Mouse (Mus musculus) myocyte (in vitro differentiated cells): ENCODE data around the gene Grik4. TPM values are rescaled to one million over a fixed set of nuclear protein-coding genes. Genes with fewer than 3 reads are reported as not detected.

Experiments used
- H3K27me3 ChIP-seq: one replicate; pipeline ENCODE4 v1.6.1; 2011; ENCODE audit not compliant: control insufficient read depth, insufficient read depth, insufficient read length
- H3K36me3 ChIP-seq: one replicate; pipeline ENCODE4 v1.6.1; 2011; ENCODE audit not compliant: control insufficient read depth, insufficient read depth
- H3K4me2 ChIP-seq: one replicate; pipeline ENCODE4 v1.6.1; 2011; ENCODE audit warnings: low read depth, control low read depth
- H3K4me3 ChIP-seq: one replicate; pipeline ENCODE4 v1.5.1; 2011; ENCODE audit warnings: mild to moderate bottlenecking, control low read depth, moderate library complexity
- H3K79me2 ChIP-seq: one replicate; pipeline ENCODE4 v1.6.1; 2011; ENCODE audit not compliant: control insufficient read depth, insufficient read depth
- H3ac ChIP-seq: one replicate; pipeline ENCODE4 v1.6.1; 2011; ENCODE audit not compliant: control insufficient read depth, insufficient read length
- CEBPB ChIP-seq: IDR thresholded peaks from 2 replicates; pipeline ENCODE4 v1.6.1; 2011; ENCODE audit warnings: mild to moderate bottlenecking, moderate library complexity; ENCODE audit not compliant: poor library complexity, insufficient read depth, severe bottlenecking
- E2F4 ChIP-seq: IDR thresholded peaks from one replicate; pipeline ENCODE4 v1.6.1; 2011; ENCODE audit warnings: mild to moderate bottlenecking, control low read depth, moderate library complexity; ENCODE audit not compliant: insufficient read depth
- MAX ChIP-seq: IDR thresholded peaks from one replicate; pipeline ENCODE4 v1.6.1; 2011; ENCODE audit warnings: low read depth, mild to moderate bottlenecking, control low read depth
- MYOD1 ChIP-seq, 3 experiments: IDR thresholded peaks; one replicate each; pipeline ENCODE4 v1.6.1; 2011; ENCODE audit warnings: control low read depth in 2 of 3, low read depth in 2 of 3, mild to moderate bottlenecking in 2 of 3, moderate library complexity in 1 of 3; ENCODE audit not compliant: insufficient read length in 2 of 3, control insufficient read depth in 1 of 3
- MYOG ChIP-seq, 3 experiments: IDR thresholded peaks; one replicate each; pipeline ENCODE4 v1.6.1; 2011; ENCODE audit warnings: control low read depth in 2 of 3, low read depth in 2 of 3, mild to moderate bottlenecking in 2 of 3; ENCODE audit not compliant: insufficient read length in 2 of 3, control insufficient read depth in 1 of 3, insufficient read depth in 1 of 3
- POLR2A ChIP-seq: IDR thresholded peaks from one replicate; pipeline ENCODE4 v1.6.1; 2011; ENCODE audit warnings: low read depth, mild to moderate bottlenecking, control low read depth, moderate library complexity; ENCODE audit not compliant: insufficient read length
- POLR2AphosphoS2 ChIP-seq: IDR thresholded peaks from one replicate; pipeline ENCODE4 v1.6.1; 2011; ENCODE audit warnings: low read depth, control low read depth; ENCODE audit not compliant: insufficient read length
- REST ChIP-seq: IDR thresholded peaks from one replicate; pipeline ENCODE4 v1.6.1; 2011; ENCODE audit warnings: mild to moderate bottlenecking, control low read depth, moderate library complexity; ENCODE audit not compliant: insufficient read depth, insufficient read length
- SRF ChIP-seq: IDR thresholded peaks from one replicate; pipeline ENCODE4 v1.6.1; 2011; ENCODE audit warnings: low read depth; ENCODE audit not compliant: control insufficient read depth, insufficient read length
- TCF12 ChIP-seq: IDR thresholded peaks from one replicate; pipeline ENCODE4 v1.6.1; 2011; ENCODE audit warnings: mild to moderate bottlenecking, control low read depth; ENCODE audit not compliant: poor library complexity, insufficient read depth, severe bottlenecking
- TCF3 ChIP-seq: IDR thresholded peaks from one replicate; pipeline ENCODE4 v1.6.1; 2011; ENCODE audit warnings: low read depth, control low read depth; ENCODE audit not compliant: insufficient read length
- USF1 ChIP-seq: IDR thresholded peaks from one replicate; pipeline ENCODE4 v1.6.1; 2011; ENCODE audit warnings: low read depth, mild to moderate bottlenecking, control low read depth, moderate library complexity
- polyA plus RNA-seq: library from polyadenylated mRNA; unstranded; fragments of >200 nt; fragmentation: generic; extraction: Trizol; gene quantifications from one replicate; pipeline ENCODE4 v1.2.1, GENCODE M21; 2012; ENCODE audit warnings: missing spikeins

Grik4 gene
- polyA plus RNA-seq, 1 experiment = not detected

GRCm38 (mm10) chr9:42777913-42778312 is 166.4 kb downstream of the Grik4 start:
- Histone ChIP-seq H3ac (no peak overlapping the region), H3K27me3 (peaks cover 39% of the 10 kb centered on the region)
- TF ChIP-seq TCF12 (no peak), MYOG (IDR thresholded peaks at IDR 0.05; ENCODE audit: control insufficient read depth in 1 of 3, insufficient read depth in 1 of 3, insufficient read length in 2 of 3, low read depth in 2 of 3) (no peak), REST (no peak), POLR2AphosphoS2 (no peak), POLR2A (no peak), MAX (no peak), SRF (no peak), CEBPB (no peak), USF1 (no peak), E2F4 (no peak), TCF3 (no peak), MYOD1 (IDR thresholded peaks at IDR 0.05; ENCODE audit: control insufficient read depth in 1 of 3, insufficient read length in 2 of 3, low read depth in 2 of 3) (no peak)

GRCm38 (mm10) chr9:42776804-42777203 is 167.5 kb downstream of the Grik4 start:
- Histone ChIP-seq H3K27me3 (peaks cover 39% of the 10 kb centered on the region), H3K4me3 (no peak overlapping the region), H3ac (no peak overlapping the region), H3K4me2 (no peak overlapping the region), H3K79me2 (no peaks in the 10 kb centered on the region), H3K36me3 (no peaks in the 10 kb centered on the region)
- no peak for TF ChIP-seq MYOD1 (IDR thresholded peaks at IDR 0.05; ENCODE audit: control insufficient read depth in 1 of 3, insufficient read length in 2 of 3, low read depth in 2 of 3)
- TF ChIP-seq USF1 = no peak
- TF ChIP-seq POLR2A = no peak
- TF ChIP-seq MYOG (IDR thresholded peaks at IDR 0.05; ENCODE audit: control insufficient read depth in 1 of 3, insufficient read depth in 1 of 3, insufficient read length in 2 of 3, low read depth in 2 of 3) = no peak
- no peak for TF ChIP-seq REST
- no peak for TF ChIP-seq CEBPB
- no peak for TF ChIP-seq MAX
- TF ChIP-seq E2F4 = no peak

More at GRCm38 (mm10) chr9:42777913-42778312, 166.4 kb downstream of the Grik4 start:
- H3K79me2 ChIP-seq = no peaks in the 10 kb centered on the region
- H3K36me3 ChIP-seq = no peaks in the 10 kb centered on the region
- H3K4me3 ChIP-seq = no peak overlapping the region
- no peak overlapping the region for H3K4me2 ChIP-seq

- H3K27me3 ChIP-seq = peaks cover 19% of the 10 kb centered on the region
- H3ac ChIP-seq = no peak overlapping the region
- TF ChIP-seq USF1 (no peak), TCF3 (no peak), SRF (no peak), POLR2AphosphoS2 (no peak), POLR2A (no peak), MYOD1 (IDR thresholded peaks at IDR 0.05; ENCODE audit: control insufficient read depth in 1 of 3, insufficient read length in 2 of 3, low read depth in 2 of 3) (no peak), CEBPB (no peak), MYOG (IDR thresholded peaks at IDR 0.05; ENCODE audit: control insufficient read depth in 1 of 3, insufficient read depth in 1 of 3, insufficient read length in 2 of 3, low read depth in 2 of 3) (no peak)
- no peak overlapping the region for H3K4me2 ChIP-seq
- no peaks in the 10 kb centered on the region for H3K79me2 ChIP-seq
- H3K4me3 ChIP-seq = no peak overlapping the region
- H3K36me3 ChIP-seq = no peaks in the 10 kb centered on the region
These were observed 179.3 kb downstream of the Grik4 start for GRCm38 (mm10) chr9:42764823-42765560.

- H3K79me2 ChIP-seq = no peaks in the 10 kb centered on the region
These were observed 185.5 kb downstream of the Grik4 start for GRCm38 (mm10) chr9:42758682-42759205.

More at GRCm38 (mm10) chr9:42758682-42759205, 185.5 kb downstream of the Grik4 start:
- H3K27me3 ChIP-seq = peaks cover 37% of the 10 kb centered on the region
- H3ac ChIP-seq = no peak overlapping the region
- H3K4me3 ChIP-seq = no peak overlapping the region
- TF ChIP-seq SRF (no peak), POLR2A (no peak), TCF3 (no peak), MYOG (IDR thresholded peaks at IDR 0.05; ENCODE audit: control insufficient read depth in 1 of 3, insufficient read depth in 1 of 3, insufficient read length in 2 of 3, low read depth in 2 of 3) (no peak), MAX (no peak), E2F4 (no peak), REST (no peak), TCF12 (no peak), USF1 (no peak), CEBPB (no peak), POLR2AphosphoS2 (no peak), MYOD1 (IDR thresholded peaks at IDR 0.05; ENCODE audit: control insufficient read depth in 1 of 3, insufficient read length in 2 of 3, low read depth in 2 of 3) (no peak)
- H3K36me3 ChIP-seq = no peaks in the 10 kb centered on the region
- no peak overlapping the region for H3K4me2 ChIP-seq
